Mouse (Mus musculus) c-Kit-positive CD71-negative TER-119-negative erythroid progenitor cells, embryonic 14.5 days (primary cell): ENCODE measurements at regions not wholly inside any gene's neighbourhood (a gene's known extent, or its start where the extent isn't known, plus 50 kb on each side); places are given as distances from the start of the nearest gene placed in this dataset.

Source experiments
- DNase-seq: peaks from one replicate; pipeline ENCODE4 v3.0.0-alpha.2; 2013; ENCODE audit warnings: low read depth

DNA sequence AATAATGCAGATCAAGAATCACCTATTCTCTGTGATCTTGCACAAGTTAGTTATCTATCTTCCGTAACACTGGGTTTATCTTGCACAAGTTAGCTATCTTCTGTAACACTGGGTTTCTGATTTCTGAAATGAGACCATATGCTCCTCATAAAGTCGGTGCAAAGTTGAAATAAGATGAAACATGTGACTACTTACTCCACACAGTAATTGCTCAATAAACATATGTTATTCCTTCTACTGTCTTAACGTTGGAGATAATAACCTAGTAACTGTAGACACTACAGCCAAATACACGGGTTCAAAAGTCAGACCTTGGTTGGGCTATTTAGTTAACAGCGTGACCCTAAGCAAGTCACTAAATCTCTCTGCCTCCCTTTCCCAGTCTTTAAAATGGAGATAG, 65.8 kb upstream of the Atp11b start:
- DNase-seq: no peak

- peak; percentile 34 for DNase-seq
Measured at GRCm38 (mm10) chr3:35688781-35689180, 65.1 kb upstream of the Atp11b start.

DNA sequence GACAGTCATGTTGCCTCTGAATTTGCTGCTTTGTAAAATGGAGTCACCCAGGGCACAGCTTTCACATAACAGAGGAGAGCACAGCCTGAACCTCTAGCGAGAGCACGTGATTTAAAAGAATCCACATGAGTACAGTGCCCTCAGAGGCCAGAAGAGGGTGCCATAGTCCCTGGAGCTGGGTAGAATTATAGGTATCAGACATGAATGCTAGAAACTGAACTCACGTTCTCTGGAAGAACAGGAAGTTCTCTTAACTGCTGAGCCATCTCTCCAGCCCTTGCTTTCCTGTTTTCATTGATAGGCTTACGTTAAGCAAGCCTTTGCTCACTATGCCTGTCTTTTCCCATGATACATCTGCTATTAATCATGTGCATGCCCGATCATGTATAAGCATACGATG, 60.9 kb upstream of the Atp11b start:
- DNase-seq: peak; percentile 84

DNA sequence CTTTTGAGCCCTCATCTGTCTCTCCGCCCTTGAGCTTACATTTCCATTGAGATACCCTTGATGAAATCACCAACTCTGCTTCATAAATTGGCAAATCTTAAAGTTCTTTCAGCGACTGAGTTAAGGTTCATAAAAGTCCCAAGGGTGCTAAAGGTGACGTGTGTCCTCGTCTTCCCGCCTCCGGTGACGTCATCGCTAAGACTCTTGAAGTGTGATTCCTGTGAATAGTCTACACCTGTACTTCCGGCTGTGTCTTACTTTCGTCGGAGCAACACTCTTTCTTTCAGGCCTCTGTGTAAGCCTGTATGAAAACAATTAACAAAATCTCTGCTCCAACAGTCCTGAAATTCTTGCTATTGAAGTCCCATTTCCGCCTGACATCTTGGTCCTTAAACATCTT, 60.4 kb upstream of the Atp11b start:
- DNase-seq: no peak

DNA sequence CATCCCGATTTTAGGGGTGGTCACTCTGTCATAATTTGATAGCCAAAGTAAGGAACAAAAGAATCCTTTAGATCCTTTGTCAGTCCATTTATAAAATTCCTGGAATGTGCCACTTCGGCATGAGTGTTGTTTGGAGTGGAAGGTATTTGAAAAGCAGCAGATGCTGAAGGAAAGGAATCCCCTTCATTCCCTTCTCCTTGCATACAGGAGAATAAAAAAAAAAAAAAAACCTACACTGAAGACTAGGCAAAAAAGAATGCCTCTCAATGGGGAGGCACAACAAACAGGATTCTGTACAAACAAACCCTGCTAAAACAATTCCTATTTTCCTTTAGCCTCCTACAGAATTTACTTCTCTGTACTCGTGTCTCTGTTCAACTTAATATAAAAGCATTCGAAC, 59.7 kb upstream of the Atp11b start:
- no peak for DNase-seq

GRCm38 (mm10) chr3:35695859-35696258, 58.0 kb upstream of the Atp11b start:
- DNase-seq: no peak

DNA sequence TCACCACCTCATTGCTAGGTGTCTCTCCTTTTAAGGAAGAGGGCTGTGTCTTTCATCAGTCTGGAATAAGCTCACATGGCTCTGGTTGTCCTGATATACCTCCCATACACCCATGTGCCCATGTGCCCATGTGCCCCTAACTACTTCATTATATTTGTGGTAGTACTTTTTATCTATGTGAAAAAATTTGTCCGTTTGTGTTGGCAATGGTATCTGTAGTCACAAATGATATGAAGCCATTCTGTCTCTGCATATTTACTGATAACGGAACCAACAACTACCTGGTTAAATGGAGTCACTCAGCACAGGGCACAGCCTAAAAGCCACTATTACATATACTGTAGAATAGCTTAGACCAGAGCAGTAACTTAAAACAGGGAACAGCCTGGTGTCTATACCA, 54.6 kb upstream of the Atp11b start:
- no peak for DNase-seq

DNA sequence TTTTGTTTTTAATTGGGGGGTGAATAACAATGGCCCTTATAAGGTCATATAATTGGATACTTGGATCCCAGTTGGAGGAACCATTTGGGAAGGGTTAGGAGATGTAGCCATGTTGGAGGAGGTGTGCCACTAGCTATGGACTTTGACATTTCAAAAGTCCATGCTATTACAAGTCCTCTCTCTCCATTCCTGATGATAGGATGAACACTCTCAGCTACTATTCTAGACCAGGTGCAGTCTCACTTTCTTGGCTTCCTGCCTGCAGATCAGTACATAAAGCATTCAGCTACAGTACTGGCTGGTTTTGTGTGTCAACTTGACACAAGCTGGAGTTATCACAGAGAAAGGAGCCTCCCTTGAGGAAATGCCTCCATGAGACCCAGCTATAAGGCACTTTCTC, 53.9 kb upstream of the Atp11b start:
- no peak for DNase-seq

- DNase-seq: no peak
Measured at GRCm38 (mm10) chr3:35703528-35704327, 50.2 kb upstream of the Atp11b start.
